In genomic region chr3:69142372-69142994, GRCm38 (mm10) we compare ENCODE assay signal across 19 mouse cellular contexts. TPM values are rescaled to one million over a fixed set of nuclear protein-coding genes. Genes with fewer than 3 reads are reported as not detected.
DNase-seq lines count a peak whose midpoint lies in the region; ATAC-seq and TF ChIP-seq lines count a peak whose summit lies in the region.
"Had no signal": no experiment of that assay in that cellular context is flagged by ENCODE, and none has a peak within 500 bp of the region (broad histone marks: within the 10 kb centered on the region; RNA-seq: fewer than 3 reads in every experiment).

No protein-coding gene starts in this region.

- intact Hi-C loops in gastrocnemius, postnatal 14 days (cut with DNase I; ENCODE audit: low total_unique reads), result no loop called here

- H3K27me3 ChIP-seq in liver, adult 2 months (ENCODE audit: control insufficient read depth, insufficient read depth, low read length), result no peaks in the 10 kb centered on the region
- no peaks in the 10 kb centered on the region for H3K27me3 ChIP-seq in liver, embryonic 11.5 days (replicated peaks; ENCODE audit: control insufficient read depth, insufficient read depth, low read length)
- H3K27me3 ChIP-seq: hindbrain, embryonic 15.5 days; limb, embryonic 13.5 days; neural tube, embryonic 13.5 days had no signal

- H3K4me3 ChIP-seq in liver, adult 2 months (ENCODE audit: insufficient read depth, low read depth, low read length), result no peak overlapping the region
- H3K4me3 ChIP-seq in liver, embryonic 11.5 days (ENCODE audit: low read depth, low read length), result no peak overlapping the region
- H3K4me3 ChIP-seq: hindbrain, embryonic 15.5 days; limb, embryonic 13.5 days; midbrain, embryonic 10.5 days; neural tube, embryonic 13.5 days had no signal

- H3K9me3 ChIP-seq in liver, embryonic 11.5 days (ENCODE audit: control insufficient read depth, low read length), result no peaks in the 10 kb centered on the region
- H3K9me3 ChIP-seq: hindbrain, embryonic 15.5 days had no signal

- no peak for TF ChIP-seq CTCF in liver, adult 2 months (IDR thresholded peaks at IDR 0.05; ENCODE audit: low read depth, low read length)

- no peak overlapping the region for H3K4me2 ChIP-seq in liver, embryonic 11.5 days
- H3K4me2 ChIP-seq: hindbrain, embryonic 15.5 days; limb, embryonic 13.5 days; neural tube, embryonic 13.5 days had no signal

- 35% methylated on average over 7 of the region's 7 CpGs for WGBS in liver, adult 2 months
- WGBS in liver, embryonic 11.5 days, result 77% methylated on average over 7 of the region's 7 CpGs

- TF ChIP-seq POLR2A in liver, adult 2 months (IDR thresholded peaks at IDR 0.05; ENCODE audit: extremely low read depth, insufficient read depth, low read length), result no peak

- peaks cover 7% of the 10 kb centered on the region for H3K4me1 ChIP-seq in liver, adult 2 months (ENCODE audit: control insufficient read depth, insufficient read depth, low read length)
- no peaks in the 10 kb centered on the region for H3K4me1 ChIP-seq in liver, embryonic 11.5 days (replicated peaks; ENCODE audit: control insufficient read depth, insufficient read depth, low read length)
- H3K4me1 ChIP-seq: hindbrain, embryonic 15.5 days; limb, embryonic 13.5 days; midbrain, embryonic 10.5 days; neural tube, embryonic 13.5 days had no signal

- no peak overlapping the region for H3K27ac ChIP-seq in liver, adult 2 months (replicated peaks; ENCODE audit: insufficient read depth, low read depth, low read length)
- H3K27ac ChIP-seq in liver, embryonic 11.5 days (ENCODE audit: low read depth, low read length), result no peak overlapping the region
- H3K27ac ChIP-seq: hindbrain, embryonic 15.5 days; limb, embryonic 13.5 days; midbrain, embryonic 10.5 days; neural tube, embryonic 13.5 days had no signal

- DNase-seq in adrenal gland, adult 2 months, result peak; percentile 15
- DNase-seq in adrenal gland, adult 8-10 months, result no peak
- DNase-seq in liver, adult 2 months (ENCODE audit: extremely low read depth, low read depth, low spot score), result peak; percentile 96
- no peak for DNase-seq in liver, embryonic 11.5 days (ENCODE audit: low spot score)
- DNase-seq in adrenal gland, postnatal 25 days, result peak; percentile 13
- no peak for DNase-seq in gastrocnemius, postnatal 14 days
- DNase-seq: cerebellum, adult 9-10 months; heart, postnatal 4 days; kidney, adult 11 months; kidney, postnatal 10 days; thymus, adult 18-20 months had no signal

- ATAC-seq in liver, embryonic 11.5 days (replicated peaks; ENCODE audit: low FRiP score), result no peak
- peak; percentile 85 for ATAC-seq in megakaryocyte progenitor cell, adult 5-6 weeks (replicated peaks; ENCODE audit: poor library complexity)
- no peak for ATAC-seq in CD4-positive, CD25-positive, alpha-beta regulatory T cell, adult 4 months
- ATAC-seq: forebrain, embryonic 14.5 days; lung, postnatal 0 days had no signal

- no peaks in the 10 kb centered on the region for H3K36me3 ChIP-seq in liver, adult 2 months (ENCODE audit: control insufficient read depth, insufficient read depth, low read length)
- no peaks in the 10 kb centered on the region for H3K36me3 ChIP-seq in liver, embryonic 11.5 days (ENCODE audit: control insufficient read depth, insufficient read depth, low read length)
- H3K36me3 ChIP-seq: hindbrain, embryonic 15.5 days; limb, embryonic 13.5 days; midbrain, embryonic 10.5 days; neural tube, embryonic 13.5 days had no signal

- H3K9ac ChIP-seq in liver, adult 2 months (ENCODE audit: low read depth, low read length), result no peak overlapping the region
- H3K9ac ChIP-seq in liver, embryonic 11.5 days (ENCODE audit: low read depth, low read length), result no peak overlapping the region
- H3K9ac ChIP-seq: hindbrain, embryonic 15.5 days; limb, embryonic 13.5 days; neural tube, embryonic 13.5 days had no signal

- H3K79me2 ChIP-seq in liver, adult 2 months (ENCODE audit: control insufficient read depth, insufficient read depth, low read length), result no peaks in the 10 kb centered on the region

RNA-seq across cellular contexts. Expression of gene Kpna4, which starts 15.6 kb away (rescaled TPM):
- 10 to 100 TPM; 49.9 to 71.0 TPM for total RNA-seq in adrenal gland, adult 2 months (2021)
- polyA plus RNA-seq in adrenal gland, adult 2 months (2012; rRNA removed), result 7.2 and 7.7 TPM in 2 replicates
- total RNA-seq in adrenal gland, adult 8-10 months (2022), result 10 to 100 TPM; 53.4 to 79.9 (median 67.1) TPM
- total RNA-seq in liver, adult 2 months (2014; rRNA removed), result 10.7 TPM in 2 replicates
- polyA plus RNA-seq in liver, adult 2 months (2012; rRNA removed), result 5.3 and 5.9 TPM in 2 replicates
- 26.2 and 33.0 TPM in 2 replicates for polyA plus RNA-seq in liver, embryonic 11.5 days (2014; fragmentation: Nextera tagmentation; extraction: Ambion mirVana)
- total RNA-seq in adrenal gland, postnatal 25 days (2021), result 63.0 and 63.5 TPM in 2 replicates
- 74.0 and 86.1 TPM in 2 replicates for total RNA-seq in megakaryocyte progenitor cell, adult 5-6 weeks (2015)
- 51.8 and 58.9 TPM in 2 replicates for total RNA-seq in megakaryocyte progenitor cell, adult 5-6 weeks (2017)
- 10 to 100 TPM; 27.6 to 39.6 TPM for polyA plus RNA-seq in CD4-positive, CD25-positive, alpha-beta regulatory T cell, adult 4 months (2017; shearing (Covaris generic))
- 10 to 100 TPM; 57.8 to 69.8 TPM for total RNA-seq in gastrocnemius, postnatal 14 days (2021)

Comparison
In these comparisons a context has a peak if more than half of its experiments do, and no peak if none do; other contexts are left out.
1. DNase-seq: peak in adrenal gland, adult 2 months (single experiment), liver, adult 2 months (single experiment) and adrenal gland, postnatal 25 days (single experiment); none in adrenal gland, adult 8-10 months (single experiment), liver, embryonic 11.5 days (single experiment) and gastrocnemius, postnatal 14 days (single experiment).